Mouse (Mus musculus): Measurements from ENCODE around the gene Poldip2. TPM values are rescaled to one million over a fixed set of nuclear protein-coding genes. Genes with fewer than 3 reads are reported as not detected.
"Not testable (repeated sequence)": the region's sequence is repeated elsewhere in the genome, so short reads cannot be mapped to it uniquely, and the experiment has no call there.

Gene Poldip2
- polyA plus RNA-seq, 1 experiment from 2014 or later: 185 TPM

- ATAC-seq (ENCODE audit: low FRiP score): no peak
- Histone ChIP-seq H3K4me1 (replicated peaks) (peaks cover 21% of the 10 kb centered on the region), H3K4me2 (no peak overlapping the region), H3K9ac (no peak overlapping the region), H3K27me3 (no peaks in the 10 kb centered on the region), H3K4me3 (no peak overlapping the region), H3K36me3 (peaks cover 46% of the 10 kb centered on the region), H3K9me3 (no peaks in the 10 kb centered on the region), H3K27ac (no peak overlapping the region)
- 83% methylated on average over 5 of the region's 5 CpGs for WGBS
Measured at GRCm38 (mm10) chr11:78509148-78509547, 2.8 kb upstream of the Poldip2 start.

GRCm38 (mm10) chr11:78513106-78513790 is 1.3 kb downstream of the Poldip2 start:
- peaks cover 21% of the 10 kb centered on the region for H3K4me1 ChIP-seq (replicated peaks)
- H3K4me3 ChIP-seq: peak overlapping the region; percentile 88
- no peaks in the 10 kb centered on the region for H3K9me3 ChIP-seq
- no peaks in the 10 kb centered on the region for H3K27me3 ChIP-seq
- H3K36me3 ChIP-seq: peaks cover 48% of the 10 kb centered on the region
- H3K9ac ChIP-seq: peak overlapping the region; percentile 97
- 86% methylated on average over 3 of the region's 3 CpGs for WGBS
- H3K4me2 ChIP-seq: peak overlapping the region; percentile 94
- no peak for ATAC-seq (ENCODE audit: low FRiP score)
- no peak overlapping the region for H3K27ac ChIP-seq

- Histone ChIP-seq H3K36me3 (peaks cover 62% of the 10 kb centered on the region), H3K9ac (no peak overlapping the region), H3K27ac (no peak overlapping the region), H3K9me3 (no peaks in the 10 kb centered on the region), H3K4me1 (replicated peaks) (peaks cover 21% of the 10 kb centered on the region), H3K4me2 (no peak overlapping the region), H3K27me3 (no peaks in the 10 kb centered on the region), H3K4me3 (no peak overlapping the region)
- ATAC-seq (ENCODE audit: low FRiP score): no peak
- 63% methylated on average over 2 of the region's 2 CpGs for WGBS
Measured at GRCm38 (mm10) chr11:78515549-78516325, 3.7 kb downstream of the Poldip2 start.

DNA sequence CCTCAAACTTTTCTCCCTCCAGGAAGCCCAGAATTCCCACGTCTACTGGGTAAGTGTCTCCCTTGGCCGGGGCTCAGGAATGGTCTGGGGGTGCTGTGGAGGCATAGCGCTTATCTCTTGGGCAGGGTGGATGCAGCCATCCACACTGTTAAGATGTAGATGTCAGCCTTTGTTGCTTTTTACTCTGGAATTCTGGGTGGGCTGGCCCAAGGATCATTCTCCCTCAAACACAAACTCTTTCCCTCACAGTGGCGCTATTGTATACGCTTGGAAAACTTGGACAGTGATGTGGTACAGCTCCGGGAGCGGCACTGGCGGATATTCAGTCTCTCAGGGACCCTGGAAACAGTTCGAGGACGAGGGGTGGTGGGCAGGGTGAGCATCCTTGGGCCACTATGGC is 6.9 kb downstream of the Poldip2 start:
- Histone ChIP-seq H3K4me3 (no peak overlapping the region), H3K4me2 (no peak overlapping the region), H3K9me3 (no peaks in the 10 kb centered on the region), H3K27me3 (no peaks in the 10 kb centered on the region), H3K4me1 (replicated peaks) (peaks cover 1% of the 10 kb centered on the region), H3K9ac (0 out of 2 replicates have a peak overlapping the region, but pooled peaks have one; percentile 5), H3K36me3 (peaks cover 94% of the 10 kb centered on the region), H3K27ac (no peak overlapping the region)
- no peak for ATAC-seq (ENCODE audit: low FRiP score)
- 92% methylated on average over 10 of the region's 10 CpGs for WGBS

DNA sequence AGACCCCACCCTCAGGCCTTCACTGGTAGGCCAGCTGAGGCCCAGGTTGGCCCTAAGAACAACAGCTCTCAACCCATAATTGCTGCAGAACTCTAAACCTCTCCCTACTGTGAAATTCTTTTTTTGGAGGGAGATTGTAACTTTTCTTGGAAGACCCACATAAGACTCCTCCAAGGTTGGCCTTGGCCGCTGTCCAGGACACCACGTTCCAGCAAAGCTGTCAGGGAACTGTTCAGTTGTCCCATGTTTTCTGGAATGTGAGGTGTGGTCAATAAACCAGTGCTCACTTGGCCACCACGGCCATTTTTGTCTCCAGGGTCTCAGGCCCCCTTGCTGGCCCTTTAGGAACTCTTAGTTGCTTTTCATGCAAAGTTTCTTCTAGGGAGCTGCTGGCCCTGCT is 9.9 kb downstream of the Poldip2 start:
- H3K9ac ChIP-seq: no peak overlapping the region
- no peak for ATAC-seq (ENCODE audit: low FRiP score)
- H3K9me3 ChIP-seq: no peaks in the 10 kb centered on the region
- H3K27ac ChIP-seq: no peak overlapping the region
- H3K4me3 ChIP-seq: no peak overlapping the region
- H3K27me3 ChIP-seq: no peaks in the 10 kb centered on the region
- WGBS: 95% methylated on average over 3 of the region's 3 CpGs
- peaks cover 96% of the 10 kb centered on the region for H3K36me3 ChIP-seq
- H3K4me2 ChIP-seq: no peak overlapping the region
- 0 out of 2 replicates have a peak, but pooled peaks cover 5% of the 10 kb centered on the region for H3K4me1 ChIP-seq (replicated peaks)

DNA sequence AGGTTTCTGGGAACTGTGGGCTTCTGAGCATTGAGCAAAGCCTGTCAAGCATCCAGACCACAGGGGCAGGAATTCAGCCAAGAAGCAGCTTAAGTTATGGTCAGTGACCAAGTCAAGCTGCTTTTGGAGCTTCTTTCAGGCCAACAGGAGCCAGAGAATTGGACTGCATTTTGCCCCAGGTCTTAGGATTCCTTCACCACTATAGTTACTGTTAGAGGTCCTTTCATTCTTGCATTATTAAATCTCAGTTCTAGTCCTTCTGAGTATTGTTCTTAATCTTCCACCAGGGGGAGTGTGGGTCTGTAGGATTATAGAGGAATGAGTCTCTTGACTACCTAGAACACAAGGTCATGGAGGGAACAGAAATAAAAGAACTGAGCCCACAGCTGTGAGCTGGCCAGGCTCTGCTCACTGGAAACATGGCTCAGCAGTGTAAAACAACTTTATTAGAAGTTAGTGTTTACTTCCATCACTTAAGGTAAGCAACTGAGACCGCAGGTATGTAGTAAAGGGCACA is 10.5 kb downstream of the Poldip2 start:
- WGBS: 96% methylated on average over 1 of the region's 1 CpGs
- H3K9me3 ChIP-seq: no peaks in the 10 kb centered on the region
- no peak for ATAC-seq (ENCODE audit: low FRiP score)

DNA sequence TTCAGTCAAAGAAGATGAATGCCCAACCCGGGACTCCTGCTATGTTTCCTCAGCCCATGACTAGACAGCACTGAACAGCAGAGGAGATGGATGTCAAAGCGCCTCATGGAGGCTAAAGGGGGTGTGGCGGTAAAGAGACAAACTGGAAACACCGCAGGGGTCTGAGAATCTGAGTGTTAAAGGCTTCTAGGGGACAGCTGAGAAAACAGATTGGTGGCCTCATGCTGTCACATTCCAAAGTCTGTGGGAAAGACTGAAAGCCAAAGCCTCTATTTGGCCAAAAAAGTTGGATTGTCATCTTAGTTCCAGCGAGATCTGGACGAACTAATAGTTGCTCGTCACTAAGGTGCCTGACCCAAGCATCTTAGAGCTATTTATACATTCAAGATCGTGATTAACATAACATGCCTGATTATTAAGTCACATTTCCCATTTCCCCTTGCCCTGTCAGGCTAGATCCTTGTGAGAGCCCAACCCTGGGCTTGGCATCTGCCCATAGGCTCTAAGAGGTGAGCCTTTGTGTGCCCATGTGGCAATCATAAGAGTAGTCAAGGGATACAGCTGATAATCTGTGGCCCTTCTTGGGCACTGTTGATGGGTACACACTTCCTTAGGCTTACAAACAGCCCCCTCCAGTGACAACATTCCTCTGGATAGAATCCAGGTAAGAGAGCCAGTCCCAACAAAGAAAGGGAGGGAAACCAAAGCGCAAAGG is 11.4 kb downstream of the Poldip2 start:
- no peak for ATAC-seq (ENCODE audit: low FRiP score)

More for the DNA sequence above, 10.5 kb downstream of the Poldip2 start:
- Histone ChIP-seq H3K4me1 (replicated peaks) (0 out of 2 replicates have a peak, but pooled peaks cover 5% of the 10 kb centered on the region), H3K36me3 (peaks cover 100% of the 10 kb centered on the region), H3K4me2 (no peak overlapping the region), H3K4me3 (no peak overlapping the region), H3K9ac (no peak overlapping the region), H3K27ac (peak overlapping the region; percentile 53; the same call in 1 of the 2 replicates), H3K27me3 (no peaks in the 10 kb centered on the region)

GRCm38 (mm10) chr11:78524838-78525237 is 12.8 kb downstream of the Poldip2 start:
- no peaks in the 10 kb centered on the region for H3K9me3 ChIP-seq
- peaks cover 100% of the 10 kb centered on the region for H3K36me3 ChIP-seq
- H3K27ac ChIP-seq: peak overlapping the region; percentile 1; the same call in 1 of the 2 replicates
- H3K4me1 ChIP-seq (replicated peaks): 0 out of 2 replicates have a peak, but pooled peaks cover 5% of the 10 kb centered on the region
- ATAC-seq (ENCODE audit: low FRiP score): no peak
- no peak overlapping the region for H3K4me3 ChIP-seq
- H3K9ac ChIP-seq: no peak overlapping the region; the same call in 1 of the 2 replicates
- H3K27me3 ChIP-seq: no peaks in the 10 kb centered on the region
- 71% methylated on average over 2 of the region's 2 CpGs for WGBS
- no peak overlapping the region for H3K4me2 ChIP-seq

More for the DNA sequence above, 11.4 kb downstream of the Poldip2 start:
- Histone ChIP-seq H3K9me3 (no peaks in the 10 kb centered on the region), H3K27ac (0 out of 2 replicates have a peak overlapping the region, but pooled peaks have one; percentile 53), H3K36me3 (peaks cover 100% of the 10 kb centered on the region), H3K4me2 (no peak overlapping the region), H3K9ac (no peak overlapping the region), H3K4me3 (no peak overlapping the region), H3K27me3 (no peaks in the 10 kb centered on the region), H3K4me1 (replicated peaks) (0 out of 2 replicates have a peak, but pooled peaks cover 5% of the 10 kb centered on the region)
- WGBS: 73% methylated on average over 9 of the region's 9 CpGs

DNA sequence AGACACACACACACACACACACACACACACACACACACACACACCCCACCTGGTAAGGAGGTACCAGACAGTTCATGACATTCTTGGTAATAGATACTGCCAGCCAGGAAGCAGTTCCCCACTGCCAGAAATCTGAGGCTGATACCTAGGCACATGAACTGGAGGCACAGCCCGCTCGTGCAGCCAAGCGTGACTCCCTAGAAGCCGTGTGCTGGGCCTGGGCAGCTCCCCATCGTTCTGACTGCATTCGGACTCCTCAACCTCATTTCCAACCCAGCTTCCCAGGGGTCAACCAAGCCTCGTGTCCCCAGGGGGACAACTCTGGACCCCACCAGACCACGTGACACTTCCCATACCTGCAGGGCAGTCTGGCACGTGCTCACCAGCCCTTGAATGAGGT is 16.7 kb downstream of the Poldip2 start:
- peaks cover 70% of the 10 kb centered on the region for H3K36me3 ChIP-seq
- 0 out of 2 replicates have a peak, but pooled peaks cover 5% of the 10 kb centered on the region for H3K4me1 ChIP-seq (replicated peaks)
- no peak overlapping the region for H3K4me3 ChIP-seq
- H3K9me3 ChIP-seq: no peaks in the 10 kb centered on the region
- no peaks in the 10 kb centered on the region for H3K27me3 ChIP-seq
- 83% methylated on average over 9 of the region's 9 CpGs for WGBS
- H3K9ac ChIP-seq: no peak overlapping the region
- no peak for ATAC-seq (ENCODE audit: low FRiP score)
- H3K27ac ChIP-seq: no peak overlapping the region
- no peak overlapping the region for H3K4me2 ChIP-seq

DNA sequence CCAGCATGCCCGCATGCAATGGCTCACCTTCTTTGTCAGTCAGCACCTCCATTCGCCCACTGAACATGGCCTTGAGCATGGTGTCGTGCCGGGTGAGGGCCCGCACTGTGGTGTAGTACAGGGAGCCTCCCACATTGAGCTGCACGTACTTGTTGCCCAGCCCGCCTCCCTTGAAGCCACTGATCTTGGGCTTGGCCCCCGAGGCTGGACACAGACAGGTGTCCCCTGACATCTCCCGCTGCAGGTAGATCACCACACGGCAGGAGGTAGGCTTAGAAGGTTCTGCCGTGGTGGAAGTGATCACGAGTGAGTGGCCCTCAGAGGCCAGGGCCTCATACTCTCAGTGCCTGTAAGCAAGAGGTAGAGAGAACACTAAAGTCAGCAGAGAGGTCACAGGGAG is 18.0 kb downstream of the Poldip2 start:
- Histone ChIP-seq H3K9me3 (no peaks in the 10 kb centered on the region), H3K27ac (no peak overlapping the region), H3K36me3 (peaks cover 57% of the 10 kb centered on the region), H3K4me2 (no peak overlapping the region), H3K27me3 (no peaks in the 10 kb centered on the region), H3K9ac (0 out of 2 replicates have a peak overlapping the region, but pooled peaks have one; percentile 24), H3K4me3 (no peak overlapping the region), H3K4me1 (replicated peaks) (peaks cover 10% of the 10 kb centered on the region)
- no peak for ATAC-seq (ENCODE audit: low FRiP score)
- WGBS: 88% methylated on average over 12 of the region's 12 CpGs

GRCm38 (mm10) chr11:78531046-78531445 is 19.1 kb downstream of the Poldip2 start:
- Histone ChIP-seq H3K4me1 (replicated peaks) (peaks cover 14% of the 10 kb centered on the region), H3K36me3 (peaks cover 47% of the 10 kb centered on the region), H3K27me3 (no peaks in the 10 kb centered on the region), H3K27ac (peak overlapping the region; percentile 32), H3K9me3 (no peaks in the 10 kb centered on the region), H3K9ac (no peak overlapping the region), H3K4me3 (no peak overlapping the region), H3K4me2 (no peak overlapping the region)
- 88% methylated on average over 6 of the region's 6 CpGs for WGBS
- ATAC-seq (ENCODE audit: low FRiP score): no peak

- H3K4me1 ChIP-seq (replicated peaks): peaks cover 14% of the 10 kb centered on the region
- WGBS: 97% methylated on average over 10 of the region's 10 CpGs
Measured at GRCm38 (mm10) chr11:78531515-78531914, 19.5 kb downstream of the Poldip2 start.

More at GRCm38 (mm10) chr11:78531515-78531914, 19.5 kb downstream of the Poldip2 start:
- not testable (repeated sequence) for H3K9me3 ChIP-seq; H3K4me3 ChIP-seq; H3K27ac ChIP-seq; ATAC-seq (ENCODE audit: low FRiP score); H3K9ac ChIP-seq; H3K27me3 ChIP-seq; H3K4me2 ChIP-seq
- peaks cover 42% of the 10 kb centered on the region for H3K36me3 ChIP-seq

All from hindbrain, embryonic 13.5 days (tissue).